Mouse (Mus musculus): ENCODE measurements at regions not wholly inside any gene's neighbourhood (a gene's known extent, or its start where the extent isn't known, plus 50 kb on each side); places are given as distances from the start of the nearest gene placed in this dataset.
"Not testable (repeated sequence)": the region's sequence is repeated elsewhere in the genome, so short reads cannot be mapped to it uniquely, and the experiment has no call there.

DNA sequence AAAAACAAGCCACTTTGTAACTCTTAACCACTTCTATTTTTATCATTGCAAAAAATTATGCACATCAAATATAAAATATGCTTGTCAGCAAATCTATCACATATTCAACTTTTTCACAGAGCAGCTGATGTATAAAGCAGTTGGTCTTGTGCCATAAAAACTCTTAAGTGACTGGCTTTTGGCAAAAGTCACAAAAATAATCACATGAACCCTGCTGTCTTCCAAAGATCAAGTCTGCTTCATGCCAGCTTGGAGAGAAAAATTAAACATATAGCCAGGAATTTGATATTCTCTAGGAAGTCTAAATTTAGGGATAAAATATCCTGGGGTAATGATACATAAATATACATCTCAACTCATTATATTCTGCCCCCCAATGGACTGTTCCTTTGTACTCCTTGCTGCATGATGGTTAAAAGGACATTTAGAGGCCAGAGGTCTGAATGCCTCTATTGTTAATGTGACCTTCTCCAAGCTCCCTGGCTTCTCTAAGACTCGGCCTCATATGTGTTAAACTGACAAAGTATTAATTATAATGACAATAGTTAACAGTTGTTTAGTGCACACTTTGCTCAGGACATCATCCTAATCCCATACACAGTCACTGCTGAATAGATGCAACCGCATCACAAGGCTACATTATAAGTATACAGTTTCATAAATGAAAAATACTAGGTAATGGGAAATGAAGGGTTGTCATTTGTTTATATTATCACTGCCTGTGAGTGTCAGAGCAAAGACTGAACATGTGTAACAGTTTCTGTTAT lies 422.9 kb upstream of the Hs3st1 start:
- no peak for DNase-seq

DNA sequence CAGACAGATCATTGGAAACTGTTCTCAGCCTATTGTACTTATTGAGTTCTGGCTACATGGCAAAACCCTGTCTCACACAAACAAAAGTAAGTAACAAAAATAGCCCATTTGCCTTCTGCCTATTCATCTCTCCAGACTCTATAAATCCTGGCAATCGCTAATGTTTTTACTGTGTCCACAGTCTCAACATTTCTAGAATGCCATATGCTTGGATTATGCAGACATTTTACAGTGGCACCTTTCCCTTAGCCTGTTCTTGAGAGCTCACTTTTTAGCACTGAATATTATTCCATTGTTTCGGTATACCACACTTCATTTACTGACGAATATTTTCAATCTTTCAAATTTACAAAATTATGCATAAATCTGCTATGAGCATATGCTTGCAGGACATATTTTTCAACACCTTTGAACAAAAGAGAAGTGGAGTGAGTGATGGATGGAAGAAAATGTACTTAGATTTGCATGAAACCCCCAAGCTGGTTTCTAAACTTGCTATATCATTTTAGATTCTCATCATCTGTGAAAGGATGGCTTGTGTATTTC lies 381.5 kb upstream of the Hs3st1 start:
- no peak for DNase-seq

DNA sequence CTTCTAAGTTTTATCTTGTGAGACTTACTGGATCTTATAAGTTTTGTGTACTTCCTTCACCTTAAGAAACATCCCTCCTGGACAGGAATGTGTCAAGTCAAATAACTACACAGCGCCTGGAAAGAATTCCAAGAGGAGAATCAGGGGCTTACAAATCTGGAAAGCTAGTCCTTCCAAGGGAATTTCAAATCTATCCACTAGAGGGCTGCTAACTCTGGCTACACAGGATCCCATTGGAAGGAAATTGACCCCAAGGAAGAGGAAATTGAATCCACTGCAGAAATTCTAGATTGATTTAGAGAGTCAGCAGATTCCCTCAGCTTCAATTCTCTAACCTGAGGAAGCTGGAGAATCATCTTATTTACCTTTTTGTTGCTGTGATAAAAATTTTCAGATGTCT lies 369.1 kb upstream of the Hs3st1 start:
- DNase-seq = no peak

DNA sequence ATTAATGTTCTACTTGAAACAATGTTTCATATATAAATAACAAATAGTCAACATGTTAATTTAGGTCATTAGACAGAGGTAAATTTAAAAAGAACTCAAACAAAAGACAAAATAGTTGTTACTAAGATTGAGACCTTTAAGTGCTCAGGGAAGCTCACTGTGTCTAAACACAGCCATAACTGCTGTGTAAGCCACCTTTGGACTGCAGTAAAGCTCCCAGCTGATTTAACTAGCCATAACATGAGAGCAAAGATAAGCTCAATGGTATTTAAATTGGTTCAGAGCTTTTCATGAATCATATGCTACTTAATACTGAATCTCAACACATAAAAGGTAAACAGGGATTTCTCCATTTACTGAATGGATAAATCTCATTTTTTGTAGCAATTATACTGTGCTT lies 361.6 kb upstream of the Hs3st1 start:
- DNase-seq = no peak

DNA sequence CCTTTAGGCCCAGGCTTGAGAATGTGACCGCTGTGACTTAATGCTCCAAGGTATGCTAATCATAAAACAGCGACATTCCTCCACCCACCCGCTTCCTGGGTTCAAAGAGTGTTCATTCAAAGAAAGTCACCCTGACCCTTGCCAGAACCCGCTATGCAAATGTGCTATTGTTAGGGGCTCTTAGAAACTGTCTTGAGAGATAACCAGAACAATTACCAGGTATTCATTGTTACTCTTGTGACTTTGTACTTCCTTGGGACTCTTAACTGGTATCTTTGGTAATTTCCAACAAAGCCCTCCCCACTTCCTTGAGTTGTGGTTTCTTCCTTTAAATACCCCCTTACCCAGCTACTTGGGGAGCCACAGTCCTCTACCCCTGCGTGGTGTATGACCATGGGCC lies 334.3 kb upstream of the Hs3st1 start:
- DNase-seq = not testable (repeated sequence)

DNA sequence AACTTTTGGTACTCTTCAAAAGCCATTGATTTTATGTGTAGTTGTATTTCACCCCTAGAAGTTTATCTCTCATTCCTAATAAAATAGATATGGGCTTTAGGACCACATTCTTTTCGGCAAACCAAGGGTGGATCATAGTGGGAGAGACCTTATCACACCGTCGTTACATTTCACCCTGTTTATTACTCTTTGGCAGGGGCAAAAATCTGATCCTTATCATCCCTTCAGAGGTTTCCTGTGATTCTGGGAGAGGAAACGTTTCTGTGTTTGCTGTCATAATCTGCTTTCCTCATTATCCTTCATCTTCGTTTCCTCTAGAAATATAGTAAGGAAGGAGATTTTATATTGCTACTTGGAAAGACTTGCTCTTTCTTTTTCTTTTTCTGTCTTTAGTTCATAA lies 290.0 kb upstream of the Hs3st1 start:
- DNase-seq = no peak

DNA sequence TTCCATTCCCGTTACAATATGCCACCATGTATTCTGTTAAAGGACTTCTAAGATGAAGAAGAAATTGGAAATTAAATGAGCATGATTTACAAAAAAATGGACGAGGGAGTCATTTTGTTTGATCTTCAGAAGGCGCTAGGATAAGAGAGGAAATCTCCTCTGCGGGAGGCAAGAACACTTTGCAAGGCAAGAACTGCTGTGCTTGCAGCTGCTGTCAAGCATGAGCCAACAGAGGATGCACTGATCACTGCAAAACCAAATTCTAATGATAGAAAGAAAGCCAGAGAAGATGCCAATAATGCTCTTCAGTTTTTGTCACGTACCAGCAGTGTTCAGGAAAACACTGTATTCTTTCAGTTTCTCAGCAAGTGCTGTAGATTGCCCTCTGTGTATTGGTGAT lies 279.2 kb upstream of the Hs3st1 start:
- DNase-seq = no peak

DNA sequence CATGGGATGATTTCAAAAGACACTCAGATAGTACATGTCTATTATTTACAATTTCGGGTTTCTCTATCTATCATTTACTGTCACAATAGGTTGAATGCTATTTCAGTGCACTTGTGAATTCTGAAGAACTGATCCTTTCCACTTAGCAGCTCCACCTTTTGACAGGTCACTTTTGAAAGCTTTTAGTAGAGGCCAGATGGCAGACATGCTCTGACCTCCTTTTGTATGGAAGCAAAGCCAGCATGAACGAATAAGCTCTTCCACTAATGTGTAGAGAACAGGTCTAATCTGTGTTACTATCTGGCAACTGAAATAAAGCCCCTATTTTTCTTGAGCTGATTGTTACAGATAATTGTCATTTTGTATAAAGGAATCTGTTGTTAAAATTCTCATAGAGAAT lies 278.4 kb upstream of the Hs3st1 start:
- DNase-seq = no peak

DNA sequence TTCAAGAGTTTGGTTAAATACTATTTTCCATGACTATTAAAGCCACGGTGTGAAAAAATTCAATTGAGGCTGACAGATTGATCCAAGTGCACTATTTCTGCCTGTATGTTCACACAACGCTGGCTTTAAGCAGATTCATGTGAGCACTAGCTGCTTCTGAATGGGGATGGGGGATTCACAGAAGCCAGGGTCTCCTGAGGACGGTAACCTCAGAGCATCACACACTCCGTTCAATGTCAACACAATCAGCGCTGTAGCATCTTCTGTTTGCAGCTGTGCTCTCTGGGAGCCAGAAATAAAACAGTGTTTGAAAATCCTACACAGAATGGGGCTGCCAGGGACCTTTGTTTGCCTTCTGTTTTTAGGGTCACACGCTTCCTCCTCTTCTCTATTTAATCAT lies 275.0 kb upstream of the Hs3st1 start:
- no peak for DNase-seq

DNA sequence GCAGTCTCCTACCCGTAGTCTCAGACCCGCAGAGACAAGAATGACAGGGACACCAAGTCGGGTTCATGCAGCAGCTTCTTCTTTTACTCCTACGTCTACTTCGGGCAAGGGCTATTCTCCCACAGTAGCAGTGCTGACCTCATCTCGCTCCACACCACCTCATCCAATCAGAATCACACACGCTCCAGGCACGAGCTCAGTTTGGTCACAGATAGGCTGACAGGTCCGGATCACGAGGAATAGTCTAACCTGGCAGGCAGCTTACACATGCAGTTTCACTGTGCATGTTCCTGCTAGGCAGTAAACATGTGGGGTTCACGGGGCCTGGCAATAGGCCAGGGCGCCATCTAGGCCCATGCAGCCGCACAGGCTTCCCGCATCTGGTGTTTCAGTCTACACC lies 260.7 kb upstream of the Hs3st1 start:
- no peak for DNase-seq

DNA sequence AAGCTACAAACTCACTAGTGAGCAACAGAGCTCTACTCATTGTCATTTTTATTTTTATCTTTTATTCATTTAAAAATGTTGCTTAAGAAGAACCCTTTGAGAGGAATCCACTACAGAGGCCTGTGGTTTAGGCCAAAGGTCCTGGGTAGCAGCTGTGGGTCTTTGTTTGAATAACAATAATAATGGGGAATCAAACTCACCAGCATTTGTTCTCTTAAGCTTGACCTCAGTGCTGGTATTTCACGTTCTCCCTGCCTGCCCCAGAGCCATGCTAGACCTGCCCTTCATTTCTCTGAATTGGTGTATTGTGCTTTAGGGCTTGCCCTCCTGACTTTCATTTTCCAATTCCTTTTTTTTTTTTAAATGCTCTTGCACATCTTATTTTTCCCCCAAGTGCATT lies 232.8 kb upstream of the Hs3st1 start:
- no peak for DNase-seq

DNA sequence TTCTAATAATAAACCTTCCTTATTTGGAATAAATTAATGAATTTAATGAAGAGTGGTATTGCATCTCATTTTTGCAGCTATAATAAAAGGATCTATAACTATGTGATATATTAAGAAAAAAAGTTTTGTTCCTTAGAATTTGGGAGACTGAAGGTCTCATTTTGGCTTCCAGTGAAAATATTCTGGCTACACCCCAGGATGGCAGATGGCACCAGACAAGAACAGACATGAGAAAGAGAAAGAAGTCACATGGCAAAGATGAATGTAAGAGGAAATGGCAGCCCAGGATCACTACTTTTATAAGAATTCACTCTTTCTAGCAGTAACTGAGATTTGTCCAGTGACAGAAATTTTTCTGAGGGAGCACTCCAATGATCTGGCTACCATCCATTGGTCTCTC lies 209.1 kb upstream of the Hs3st1 start:
- DNase-seq = no peak

DNA sequence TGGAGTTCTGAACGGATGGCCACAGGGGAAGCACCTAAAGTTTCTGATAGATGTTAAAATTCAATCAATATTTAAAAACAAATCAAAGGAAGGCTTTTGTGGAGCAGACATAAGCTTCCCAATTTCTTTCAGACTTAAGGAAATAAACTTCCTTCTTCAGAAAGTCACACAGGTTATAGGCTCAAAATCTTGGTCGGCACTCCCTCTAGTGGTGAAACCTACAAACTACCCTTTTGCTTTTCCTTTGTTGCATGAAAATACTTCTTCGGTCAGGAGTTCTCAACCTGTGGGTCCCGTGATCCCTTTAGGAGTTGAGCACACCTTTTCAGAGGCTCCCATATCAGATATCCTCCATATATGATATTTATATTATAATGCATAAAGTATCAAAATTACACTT lies 205.7 kb upstream of the Hs3st1 start:
- DNase-seq = peak in 1 of 2 experiments; percentile 14

DNA sequence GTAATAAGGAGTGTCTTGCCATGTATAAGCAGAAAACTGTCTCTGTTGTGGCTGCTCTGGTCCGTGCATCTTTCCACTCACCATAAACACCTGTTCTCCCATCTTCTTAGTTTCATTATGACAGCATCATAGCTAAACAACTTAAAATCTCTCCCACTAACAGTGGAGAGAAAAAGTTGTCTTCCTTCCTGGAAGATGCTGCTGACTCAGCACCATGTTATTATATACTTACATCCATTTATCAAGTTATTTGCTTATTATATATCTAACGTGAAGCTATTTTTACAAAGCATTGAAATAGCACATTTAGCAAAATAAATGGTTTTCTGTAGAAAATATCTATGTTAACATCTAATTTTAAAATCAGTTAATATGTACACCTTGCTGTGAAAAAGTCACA lies 180.3 kb upstream of the Hs3st1 start:
- no peak for DNase-seq

DNA sequence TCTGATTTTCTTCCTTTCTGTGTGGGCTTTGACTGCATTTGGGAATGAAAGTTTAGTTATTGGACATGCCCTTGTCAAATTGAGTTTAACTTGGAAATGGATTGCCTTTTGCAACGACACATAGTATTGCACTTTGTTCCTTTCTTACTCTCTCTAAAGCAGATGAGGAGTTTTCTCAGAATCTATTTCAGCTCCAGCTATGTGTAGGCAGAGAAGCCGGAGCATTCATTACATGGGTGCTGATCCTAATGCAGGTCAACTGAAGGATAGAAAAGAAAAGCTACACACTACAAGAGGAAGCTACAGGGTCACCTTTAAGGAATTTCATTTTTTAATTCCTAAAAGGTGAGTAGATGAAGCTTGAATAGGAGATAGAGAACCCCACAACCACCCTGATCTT lies 176.6 kb upstream of the Hs3st1 start:
- DNase-seq = no peak

DNA sequence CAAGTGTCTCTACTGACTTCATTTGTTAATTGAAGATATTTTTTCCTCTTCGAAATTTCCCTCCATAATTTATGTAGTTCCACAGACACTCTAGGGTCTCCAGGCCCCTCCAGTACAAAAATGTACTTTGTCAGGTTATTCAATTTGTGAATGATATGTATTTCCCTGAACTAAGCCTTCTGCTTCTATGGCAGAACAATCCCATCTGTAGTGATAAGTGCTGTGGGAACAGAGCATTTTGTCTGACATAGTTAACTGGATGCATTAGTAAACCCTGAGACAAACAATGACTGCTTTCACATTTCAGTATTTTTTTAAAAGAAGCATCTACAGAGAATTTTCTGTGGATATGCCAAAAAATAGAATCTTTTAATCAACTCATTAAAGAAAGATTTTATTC lies 154.1 kb upstream of the Hs3st1 start:
- DNase-seq = no peak

DNA sequence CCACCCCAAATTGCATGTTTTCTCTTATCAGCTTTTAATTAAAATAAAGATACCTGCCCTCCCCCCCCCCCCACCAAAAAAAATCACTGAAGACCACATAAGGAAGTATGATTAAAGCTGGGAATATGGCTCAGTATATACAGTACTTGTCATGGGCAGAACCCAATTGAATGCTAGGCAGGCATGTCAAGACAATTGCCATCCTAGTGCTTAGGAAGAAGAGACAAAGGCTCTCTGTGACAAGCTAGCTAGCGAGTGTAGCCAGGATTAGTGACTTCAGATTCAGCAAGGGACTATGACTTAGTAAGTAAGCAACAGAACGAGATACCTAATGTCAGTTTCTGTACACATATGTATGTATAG lies 116.4 kb upstream of the Hs3st1 start:
- DNase-seq = no peak

DNA sequence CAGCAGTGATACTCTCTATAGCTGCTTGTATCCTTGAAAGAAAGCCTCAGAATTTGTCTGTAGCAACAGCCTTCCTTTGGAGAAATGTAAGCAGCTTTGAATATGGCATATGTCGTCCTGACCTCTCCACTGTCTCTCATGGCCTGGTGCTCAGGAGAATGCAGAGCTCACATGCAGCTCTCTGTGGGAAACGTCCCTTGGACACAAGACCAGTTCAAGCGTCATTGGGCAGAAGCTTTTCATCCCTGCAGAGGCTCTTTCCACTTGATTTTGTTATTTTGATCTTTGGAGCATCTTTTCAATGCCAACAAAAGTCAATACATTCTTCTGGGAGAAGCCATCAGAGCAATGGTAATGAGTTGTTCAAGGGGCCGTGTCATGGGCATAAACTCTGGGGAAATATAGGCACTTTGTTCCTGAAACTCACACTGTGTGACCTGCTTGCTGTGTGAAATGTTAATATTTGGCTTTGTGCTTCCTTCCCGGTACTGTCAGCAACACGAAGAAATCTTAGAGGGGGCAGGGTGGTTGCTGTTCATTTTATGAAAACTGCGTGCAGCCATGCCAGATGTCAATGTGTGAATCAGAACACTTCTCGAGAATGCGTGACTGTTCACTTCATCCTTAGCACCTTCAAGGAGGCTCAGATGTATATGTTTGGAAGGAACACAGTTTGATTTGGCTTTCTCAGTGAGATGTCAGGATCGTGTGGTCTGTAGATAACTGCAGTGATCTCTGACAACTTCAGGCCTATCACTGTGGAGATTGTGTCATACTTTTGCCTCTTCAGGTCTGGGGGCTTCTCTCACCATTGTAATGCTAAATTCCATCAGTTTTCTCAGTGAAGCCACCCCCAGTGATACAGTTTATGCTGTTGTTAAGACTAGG lies 115.8 kb upstream of the Hs3st1 start:
- DNase-seq = no peak

DNA sequence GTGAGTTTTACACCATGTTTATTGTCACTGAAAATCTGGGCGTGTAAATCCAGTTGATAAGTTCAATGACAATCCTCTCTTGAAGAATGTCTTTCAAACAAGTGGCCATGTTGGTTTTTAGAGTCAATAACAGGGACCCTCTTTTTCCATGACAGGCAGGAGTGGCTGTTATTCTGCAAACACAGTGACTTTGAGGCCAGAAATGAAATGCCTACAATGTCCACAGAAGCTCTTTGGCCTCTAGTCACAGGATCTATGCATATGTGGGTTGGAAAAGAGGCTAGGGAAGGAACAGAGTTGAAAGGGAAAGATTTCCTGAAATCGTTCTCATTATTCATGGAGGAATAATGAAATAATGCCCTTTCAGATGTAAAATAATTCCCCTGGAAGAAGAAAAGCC lies 101.9 kb upstream of the Hs3st1 start:
- DNase-seq = no peak

DNA sequence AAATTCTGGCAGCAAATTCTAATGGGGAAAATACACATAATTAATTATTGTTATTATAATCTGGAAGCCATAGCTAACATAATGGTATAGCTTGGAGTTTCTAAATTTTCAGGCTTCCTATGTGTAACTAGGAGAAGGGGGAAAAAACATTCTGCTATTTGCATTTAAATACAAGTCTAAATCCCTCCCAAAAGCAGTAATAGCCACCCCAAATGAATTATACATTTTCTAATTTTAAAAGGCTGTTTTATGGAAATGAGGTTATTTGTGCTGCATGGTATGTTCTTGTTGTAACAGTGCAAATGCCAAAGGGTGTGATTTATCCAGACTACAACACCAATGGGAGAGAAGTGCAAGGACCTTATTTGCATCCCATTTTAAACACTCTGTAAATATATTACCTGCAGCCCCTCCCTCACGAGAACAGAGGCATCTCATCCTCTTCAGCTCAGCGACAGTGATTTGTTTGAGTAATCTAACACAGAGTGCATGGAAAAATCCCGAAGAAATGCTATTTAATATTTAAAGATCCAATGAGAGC lies 101.4 kb upstream of the Hs3st1 start:
- no peak for DNase-seq

DNA sequence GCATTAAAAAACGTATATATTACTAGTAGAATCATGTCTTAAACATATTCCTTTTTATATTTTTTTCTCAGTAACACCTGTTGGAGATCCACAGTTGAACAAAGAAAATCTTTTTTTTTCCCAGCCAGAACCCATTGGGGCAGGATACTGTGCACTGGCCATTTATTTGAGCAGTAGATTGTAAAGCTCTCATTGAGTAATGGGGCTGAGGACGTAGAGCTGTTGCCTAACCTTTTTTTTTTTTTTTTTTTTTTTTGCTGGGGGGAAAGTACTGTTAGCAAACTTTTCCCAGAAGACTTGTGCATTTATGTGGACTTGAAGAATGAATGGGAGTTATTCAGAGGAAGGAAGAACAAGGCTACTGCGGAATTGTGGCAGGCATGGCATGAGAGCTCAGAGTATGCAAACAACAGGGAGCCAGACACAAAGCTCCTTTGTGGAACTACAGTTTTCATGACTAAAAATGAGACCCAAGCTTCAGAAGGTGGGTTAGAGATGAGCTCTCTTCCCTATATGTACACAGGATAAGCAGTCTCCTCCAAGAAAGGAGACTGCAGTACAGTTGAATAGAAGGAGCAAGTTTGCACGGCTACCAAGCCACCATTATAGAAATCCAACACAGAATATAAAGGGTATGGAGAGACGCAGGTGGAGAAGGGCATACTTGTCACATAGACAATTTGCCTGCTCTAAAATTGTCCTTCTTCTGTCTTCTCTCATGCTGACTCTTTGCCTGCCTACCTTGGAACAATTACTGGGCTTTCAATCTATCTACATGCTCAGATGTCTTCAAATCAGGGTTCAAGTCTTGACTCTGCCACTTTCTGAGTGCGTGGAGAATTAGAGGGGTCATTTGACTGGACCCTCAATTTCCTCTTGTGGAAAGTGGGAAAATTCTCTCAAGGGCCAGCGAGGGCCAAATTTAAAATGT lies 100.7 kb upstream of the Hs3st1 start:
- DNase-seq = no peak

DNA sequence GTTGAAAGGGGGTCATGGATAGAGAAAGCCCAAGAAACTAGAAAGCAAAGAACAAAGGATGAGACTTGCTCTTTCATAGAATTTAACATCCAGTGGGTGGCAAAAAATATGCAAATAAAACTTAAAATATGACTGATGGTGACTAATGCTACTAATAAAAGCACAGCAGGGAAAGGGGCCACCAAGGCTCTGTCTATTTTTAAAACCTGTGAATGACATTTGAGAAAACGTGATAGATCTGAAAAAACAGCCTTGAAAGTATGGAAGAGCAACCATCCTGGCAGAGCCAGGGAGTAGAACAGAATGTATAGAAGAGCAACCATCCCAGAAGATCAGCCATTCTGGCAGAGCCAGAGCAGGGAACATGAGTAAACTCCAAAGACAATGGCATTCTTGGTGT lies 91.9 kb upstream of the Hs3st1 start:
- no peak for DNase-seq

DNA sequence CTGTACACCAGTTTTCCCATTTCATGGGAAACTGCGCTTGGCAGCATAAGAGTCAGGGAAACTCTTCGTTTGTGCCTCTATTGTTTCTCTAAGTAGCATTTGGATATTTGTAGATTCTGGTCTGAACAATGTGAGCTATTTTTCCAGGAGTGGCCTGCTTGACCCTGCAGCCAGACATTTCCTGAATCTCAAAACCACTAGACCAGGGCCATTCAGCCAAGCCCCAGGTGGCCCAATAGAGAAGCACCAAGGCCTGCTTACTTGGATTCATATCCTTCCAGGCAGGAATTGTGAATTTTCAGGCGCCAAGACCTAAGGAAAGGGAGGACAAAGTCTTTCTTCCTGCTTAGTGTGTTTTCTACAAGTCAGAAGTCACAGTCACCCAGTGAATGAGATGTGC lies 85.9 kb upstream of the Hs3st1 start:
- peak; percentile 2 to 7 for DNase-seq

Data from kidney, adult 8-10 months (tissue).